Mouse (Mus musculus) gonadal fat pad, adult 2 months (tissue): ENCODE measurements around the gene Hist1h4i. TPM values are rescaled to one million over a fixed set of nuclear protein-coding genes. Genes with fewer than 3 reads are reported as not detected.

Experiments used
- polyA plus RNA-seq: library from polyadenylated mRNA; depleted of rRNA; stranded (reverse); fragments of >200 nt; gene quantifications from 2 replicates; pipeline ENCODE4 v1.2.3, GENCODE M21; 2012; rRNA removed

Gene Hist1h4i
- polyA plus RNA-seq, 1 experiment: 10.7 TPM

Other genes with a start within 250 kb of the Hist1h4i start
- 6.5 and 38.5 TPM in 2 replicates for gene Hist1h2bq, start 231.2 kb downstream of the Hist1h4i start, polyA plus RNA-seq
- gene Hist1h2ao, start 230.9 kb downstream of the Hist1h4i start, polyA plus RNA-seq: not detected in 2 replicates
- gene Hist1h4m, start 229.6 kb downstream of the Hist1h4i start, polyA plus RNA-seq: not detected in 2 replicates
- 14.4 and 25.0 TPM in 2 replicates for gene Hist1h4n, start 209.2 kb downstream of the Hist1h4i start, polyA plus RNA-seq
- gene Hist1h2ap, start 207.9 kb downstream of the Hist1h4i start, polyA plus RNA-seq: 16.8 and 17.6 TPM in 2 replicates
- 4.6 and 35.6 TPM in 2 replicates for gene Hist1h2br, start 207.6 kb downstream of the Hist1h4i start, polyA plus RNA-seq
- 0.81 and 1.4 TPM in 2 replicates for gene Zfp184, start 96.3 kb downstream of the Hist1h4i start, polyA plus RNA-seq
- gene Pom121l2, start 60.2 kb downstream of the Hist1h4i start, polyA plus RNA-seq: 0.11 and 0.46 TPM in 2 replicates
- gene Prss16, start 31.6 kb downstream of the Hist1h4i start, polyA plus RNA-seq: 0.15 TPM in 1 of 2 replicates, not detected in the other
- gene Hist1h2ah, start 5.8 kb downstream of the Hist1h4i start, polyA plus RNA-seq: 4.9 TPM in 1 of 2 replicates, not detected in the other
- 0.51 and 3.1 TPM in 2 replicates for gene Hist1h2bk, start 5.5 kb downstream of the Hist1h4i start, polyA plus RNA-seq
- 0.99 TPM in 1 of 2 replicates, not detected in the other for gene Hist1h2ag, start 1.6 kb upstream of the Hist1h4i start, polyA plus RNA-seq
- 1.2 and 3.0 TPM in 2 replicates for gene Hist1h2bj, start 1.9 kb upstream of the Hist1h4i start, polyA plus RNA-seq
- gene Vmn1r188, start 43.1 kb upstream of the Hist1h4i start, polyA plus RNA-seq: not detected in 2 replicates
- gene Vmn1r189, start 64.5 kb upstream of the Hist1h4i start, polyA plus RNA-seq: not detected in 2 replicates
- not detected in 2 replicates for gene Vmn1r191, start 142.6 kb upstream of the Hist1h4i start, polyA plus RNA-seq
- gene Vmn1r192, start 149.8 kb upstream of the Hist1h4i start, polyA plus RNA-seq: not detected in 2 replicates
- not detected in 2 replicates for gene Vmn1r193, start 181.8 kb upstream of the Hist1h4i start, polyA plus RNA-seq
- gene Vmn1r194, start 202.9 kb upstream of the Hist1h4i start, polyA plus RNA-seq: not detected in 2 replicates
- gene Vmn1r195, start 229.2 kb upstream of the Hist1h4i start, polyA plus RNA-seq: not detected in 2 replicates
- not detected in 2 replicates for gene Vmn1r196, start 248.6 kb upstream of the Hist1h4i start, polyA plus RNA-seq